8 mouse cellular contexts compared by ENCODE assay signal in the genomic region with DNA sequence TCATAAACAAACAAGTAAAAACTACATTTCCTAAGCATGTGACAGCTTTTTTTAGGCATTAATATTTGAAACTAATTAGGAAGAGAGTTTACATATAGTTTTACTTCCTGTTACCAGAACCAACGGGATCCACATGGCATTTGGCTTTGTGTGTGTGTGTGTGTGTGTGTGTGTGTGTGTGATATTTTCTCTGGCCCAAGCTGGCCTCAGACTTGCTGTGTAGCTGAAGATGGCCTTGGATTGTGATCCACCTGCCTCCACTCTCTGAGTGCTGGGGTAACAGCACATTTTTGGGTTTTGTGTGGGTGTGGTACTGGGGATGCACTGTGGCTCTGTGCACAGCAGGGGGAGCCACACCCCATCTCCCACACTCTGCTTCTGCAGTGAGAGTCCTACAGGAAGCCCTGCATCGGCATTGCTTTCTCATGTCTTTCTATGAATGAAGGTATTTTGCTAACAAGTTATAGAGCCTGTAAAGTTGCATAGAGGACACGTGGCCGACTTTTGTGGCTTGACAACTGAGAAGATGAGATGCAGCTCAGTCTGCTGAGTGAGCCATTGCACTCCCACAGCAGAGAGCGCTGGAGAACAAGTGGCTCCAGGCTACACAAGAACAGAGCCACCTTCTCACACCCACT. TPM values are rescaled to one million over a fixed set of nuclear protein-coding genes. Genes with fewer than 3 reads are reported as not detected.
DNase-seq lines count a peak whose midpoint lies in the region; ATAC-seq lines count a peak whose summit lies in the region.

No protein-coding gene starts in this region.

- H3K36me3 ChIP-seq in forebrain, embryonic 15.5 days: peaks cover 14% of the 10 kb centered on the region
- no peaks in the 10 kb centered on the region; the same call in 1 of the 2 replicates for H3K36me3 ChIP-seq in hindbrain, embryonic 16.5 days (ENCODE audit: control insufficient read depth, insufficient read depth, low read length)
- H3K36me3 ChIP-seq in midbrain, embryonic 12.5 days: no peaks in the 10 kb centered on the region

- H3K27me3 ChIP-seq in forebrain, embryonic 15.5 days: no peaks in the 10 kb centered on the region
- H3K27me3 ChIP-seq in hindbrain, embryonic 16.5 days (replicated peaks; ENCODE audit: control insufficient read depth, insufficient read depth, low read length): no peaks in the 10 kb centered on the region
- no peaks in the 10 kb centered on the region for H3K27me3 ChIP-seq in midbrain, embryonic 12.5 days

- H3K27ac ChIP-seq in forebrain, embryonic 15.5 days (replicated peaks): no peak overlapping the region
- no peak overlapping the region for H3K27ac ChIP-seq in hindbrain, embryonic 16.5 days (ENCODE audit: low read depth, low read length)
- no peak overlapping the region for H3K27ac ChIP-seq in midbrain, embryonic 12.5 days (replicated peaks)

- no peak overlapping the region for H3K4me3 ChIP-seq in forebrain, embryonic 15.5 days
- no peak overlapping the region for H3K4me3 ChIP-seq in hindbrain, embryonic 16.5 days (ENCODE audit: low read length)
- H3K4me3 ChIP-seq in midbrain, embryonic 12.5 days: no peak overlapping the region

- intact Hi-C loops in heart, postnatal 25 days (cut with DNase I): loop anchor here (1.0 to 2.0 kb wide), 3 partner anchors 196 to 395 kb away; no protein-coding TSS in a partner anchor
- intact Hi-C loops in left cerebral cortex, postnatal 14 days (cut with DNase I): loop anchor here (5.0 to 10.0 kb wide), 3 partner anchors 194 to 394 kb away; no protein-coding TSS in a partner anchor

- WGBS in forebrain, embryonic 15.5 days: 59% methylated on average over 5 of the region's 5 CpGs
- WGBS in hindbrain, embryonic 16.5 days: 62% methylated on average over 5 of the region's 5 CpGs
- 73% methylated on average over 5 of the region's 5 CpGs for WGBS in midbrain, embryonic 12.5 days

- no peaks in the 10 kb centered on the region for H3K4me1 ChIP-seq in forebrain, embryonic 15.5 days
- H3K4me1 ChIP-seq in hindbrain, embryonic 16.5 days (ENCODE audit: control insufficient read depth, insufficient read depth, low read depth, low read length): peaks cover 2% of the 10 kb centered on the region; the same call in 1 of the 2 replicates
- H3K4me1 ChIP-seq in midbrain, embryonic 12.5 days: no peaks in the 10 kb centered on the region

- H3K9ac ChIP-seq in forebrain, embryonic 15.5 days (replicated peaks): no peak overlapping the region
- no peak overlapping the region for H3K9ac ChIP-seq in hindbrain, embryonic 16.5 days (ENCODE audit: low read depth, low read length)
- H3K9ac ChIP-seq in midbrain, embryonic 12.5 days (replicated peaks): no peak overlapping the region

- no peaks in the 10 kb centered on the region for H3K9me3 ChIP-seq in forebrain, embryonic 15.5 days
- H3K9me3 ChIP-seq in hindbrain, embryonic 16.5 days (ENCODE audit: control insufficient read depth, low read length): no peaks in the 10 kb centered on the region
- no peaks in the 10 kb centered on the region for H3K9me3 ChIP-seq in midbrain, embryonic 12.5 days

- H3K4me2 ChIP-seq in forebrain, embryonic 15.5 days (replicated peaks): no peak overlapping the region
- no peak overlapping the region for H3K4me2 ChIP-seq in hindbrain, embryonic 16.5 days (ENCODE audit: low read length)
- H3K4me2 ChIP-seq in midbrain, embryonic 12.5 days (replicated peaks): no peak overlapping the region

- ATAC-seq in forebrain, embryonic 15.5 days (replicated peaks): peak; percentile 79
- peak; percentile 75; the same call in 1 of the 2 replicates for ATAC-seq in hindbrain, embryonic 16.5 days
- ATAC-seq in midbrain, embryonic 12.5 days (ENCODE audit: low FRiP score, low read depth): peak; percentile 52; the same call in 1 of the 2 replicates

- DNase-seq in heart, adult 11 months: peak; percentile 88
- DNase-seq in heart, postnatal 25 days (ENCODE audit: low spot score): no peak
- DNase-seq in cerebellum, adult 11 months: peak; percentile 69
- DNase-seq in left cerebral cortex, postnatal 14 days (ENCODE audit: low spot score in 2 of 2): peak; percentile 79 to 80
- DNase-seq in skeletal muscle tissue, adult 2 months (ENCODE audit: low read depth, low spot score): peak; percentile 16

RNA-seq across cellular contexts. Expression of a gene that starts 43.3 kb away (rescaled TPM):
- total RNA-seq in heart, postnatal 25 days (2021): under 1 TPM in 1 of 2 experiments, not detected in 1; 0.13 TPM
- 3.0 and 3.7 TPM in 2 replicates for polyA plus RNA-seq in forebrain, embryonic 15.5 days (2015; fragmentation: Nextera tagmentation; extraction: Ambion mirVana)
- polyA plus RNA-seq in hindbrain, embryonic 16.5 days (2015; fragmentation: Nextera tagmentation; extraction: Ambion mirVana): 7.3 and 7.9 TPM in 2 replicates
- 10 to 100 TPM; 16.4 to 20.4 TPM for total RNA-seq in left cerebral cortex, postnatal 14 days (2021)
- polyA plus RNA-seq in midbrain, embryonic 12.5 days (2016; fragmentation: Nextera tagmentation; extraction: Ambion mirVana): 1.2 and 2.0 TPM in 2 replicates
